Mouse (Mus musculus) cortical plate, adult 2 months (tissue): ENCODE results near the gene Tmem132b.

ENCODE experiments used
- CTCF ChIP-seq: fragments of 200-500 bp; IDR thresholded peaks from 2 replicates; pipeline ENCODE4 v1.5.1; 2011; ENCODE audit warnings: mild to moderate bottlenecking, control low read depth, low read length; ENCODE audit not compliant: insufficient read depth; ENCODE audit errors: extremely low read depth
- POLR2A ChIP-seq: fragments of 200-500 bp; IDR thresholded peaks from 2 replicates; pipeline ENCODE4 v1.6.1; 2011; ENCODE audit warnings: mild to moderate bottlenecking, low read length, control low read depth; ENCODE audit not compliant: insufficient read depth; ENCODE audit errors: extremely low read depth

DNA sequence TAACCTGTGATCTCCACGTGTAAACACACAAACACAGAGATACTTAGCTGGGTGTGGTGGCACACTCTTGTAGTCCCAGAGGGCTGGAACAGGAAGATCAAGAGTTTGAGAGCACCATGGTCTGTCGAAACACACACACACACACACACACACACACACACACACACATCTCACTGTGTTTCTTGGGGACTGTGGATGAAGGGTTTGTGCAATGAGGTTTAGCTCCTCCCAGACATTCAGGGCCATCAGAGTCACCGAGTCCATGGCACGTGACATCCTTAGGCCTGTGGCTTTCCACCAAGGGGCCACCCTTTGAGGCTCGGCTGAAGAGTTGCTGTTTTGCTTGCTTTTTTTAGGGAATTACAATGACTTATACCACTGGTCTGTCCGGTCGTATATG, 49.1 kb upstream of the Tmem132b start:
- no peak for TF ChIP-seq POLR2A
- no peak for TF ChIP-seq CTCF
